Mouse (Mus musculus): Measurements from ENCODE around the gene Srrm2.
A peak's percentile ranks its signal among the peaks of the same experiment; 100 is the strongest.

- TF ChIP-seq CTCF (conservative IDR thresholded peaks at IDR 0.05 in 1 of 2, IDR thresholded peaks at IDR 0.05 in 1 of 2; ENCODE audit: low read depth in 2 of 2, low read length in 2 of 2) (peak; percentile 35 to 82), ZNF384 (IDR thresholded peaks at IDR 0.05; ENCODE audit: low read depth, low read length) (no peak), POLR2AphosphoS2 (IDR thresholded peaks at IDR 0.05; ENCODE audit: low read depth, low read length) (no peak), MYC (IDR thresholded peaks at IDR 0.05; ENCODE audit: low read depth, low read length) (no peak), ZC3H11A (IDR thresholded peaks at IDR 0.05; ENCODE audit: low read depth, low read length) (no peak), NRF1 (IDR thresholded peaks at IDR 0.05; ENCODE audit: low read depth, low read length) (no peak), ZKSCAN1 (IDR thresholded peaks at IDR 0.05; ENCODE audit: borderline replicate concordance, low read depth, low read length) (no peak), E2F4 (IDR thresholded peaks at IDR 0.05; ENCODE audit: insufficient replicate concordance, low read depth, low read length) (no peak), MXI1 (IDR thresholded peaks at IDR 0.05; ENCODE audit: low read depth, low read length) (no peak)
These were observed 63.0 kb downstream of the Srrm2 start for GRCm38 (mm10) chr17:23853292-23853691.

Data from CH12.LX (cell line).